Mouse (Mus musculus) heart, postnatal 14 days (tissue): ENCODE data around the gene Slc25a35. TPM values are rescaled to one million over a fixed set of nuclear protein-coding genes. Genes with fewer than 3 reads are reported as not detected.
"Not testable (repeated sequence)": the region's sequence is repeated elsewhere in the genome, so short reads cannot be mapped to it uniquely, and the experiment has no call there.

ENCODE experiments used
- DNase-seq, 2 experiments: peaks; one replicate each; pipeline ENCODE4 v3.0.0; 2021 to 2022
- intact Hi-C: fragments of 180-260 bp; cut with DNase I; formaldehyde crosslinking; loops from one replicate; pipeline ENCODE4 v1.15.1; 2025
- long read RNA-seq, 2 experiments: library from polyadenylated mRNA; stranded (forward); transcript quantifications; one replicate each; pipeline ENCODE4 v2.0.0; 2021
- total RNA-seq, 2 experiments: library from RNA; stranded (reverse); gene quantifications; 2 replicates each; pipeline ENCODE4 v1.2.3; 2021

Gene Slc25a35
- total RNA-seq, result 1 to 10 TPM; 4.5 to 5.5 TPM
- long read RNA-seq, experiment 1, partial matches to known transcripts, result 0 of 4 reads
- long read RNA-seq, experiment 1, other reads (novel, unspliced or antisense), result 2 of 4 reads
- long read RNA-seq, experiment 2, partial matches to known transcripts, result 0 of 3 reads
- long read RNA-seq, experiment 2, other reads (novel, unspliced or antisense), result 0 of 3 reads

GRCm38 (mm10) chr11:68967337-68968282 lies at the start of gene Slc25a35:
Gene Slc25a35 (plus strand): TSS chr11:68968131.
- intact Hi-C loops, result loop anchor here (2.0 to 5.0 kb wide), 3 partner anchors 13 to 65 kb away; partner anchors contain the start of gene Rpl26
- peak; percentile 91 to 92 for DNase-seq

GRCm38 (mm10) chr11:68923191-68923590 lies 44.7 kb upstream of the Slc25a35 start:
- DNase-seq, result no peak

GRCm38 (mm10) chr11:68924749-68925148 lies 43.2 kb upstream of the Slc25a35 start:
- intact Hi-C loops, result no loop called here
- no peak for DNase-seq

More at GRCm38 (mm10) chr11:68923191-68923590, 44.7 kb upstream of the Slc25a35 start:
- intact Hi-C loops, result no loop called here

GRCm38 (mm10) chr11:68926981-68927380 lies 41.0 kb upstream of the Slc25a35 start, which contains the start of gene Odf4:
Gene Odf4 (minus strand): TSS chr11:68927081.
- DNase-seq, result no peak
- intact Hi-C loops, result no loop called here

DNA sequence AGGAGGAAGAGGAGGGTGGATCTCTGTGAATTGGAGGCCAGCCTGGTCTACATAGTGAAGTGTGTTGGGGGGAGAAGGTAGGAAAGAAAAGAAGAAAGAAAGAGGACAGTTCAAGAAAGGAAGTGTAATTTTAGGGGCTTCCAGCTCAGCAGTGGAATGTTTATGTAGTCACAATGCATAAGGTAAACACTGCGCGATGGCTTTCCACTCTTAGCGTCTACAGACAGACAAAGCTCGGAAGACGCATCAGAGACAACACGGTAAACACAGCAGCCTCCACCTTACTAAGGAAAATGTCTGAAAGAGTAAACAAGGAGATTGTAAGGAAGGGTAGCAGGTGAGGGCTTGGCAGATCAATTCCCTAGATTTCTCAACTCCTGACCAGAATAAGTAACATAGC lies 38.0 kb upstream of the Slc25a35 start:
- DNase-seq, result no peak
- intact Hi-C loops, result no loop called here

DNA sequence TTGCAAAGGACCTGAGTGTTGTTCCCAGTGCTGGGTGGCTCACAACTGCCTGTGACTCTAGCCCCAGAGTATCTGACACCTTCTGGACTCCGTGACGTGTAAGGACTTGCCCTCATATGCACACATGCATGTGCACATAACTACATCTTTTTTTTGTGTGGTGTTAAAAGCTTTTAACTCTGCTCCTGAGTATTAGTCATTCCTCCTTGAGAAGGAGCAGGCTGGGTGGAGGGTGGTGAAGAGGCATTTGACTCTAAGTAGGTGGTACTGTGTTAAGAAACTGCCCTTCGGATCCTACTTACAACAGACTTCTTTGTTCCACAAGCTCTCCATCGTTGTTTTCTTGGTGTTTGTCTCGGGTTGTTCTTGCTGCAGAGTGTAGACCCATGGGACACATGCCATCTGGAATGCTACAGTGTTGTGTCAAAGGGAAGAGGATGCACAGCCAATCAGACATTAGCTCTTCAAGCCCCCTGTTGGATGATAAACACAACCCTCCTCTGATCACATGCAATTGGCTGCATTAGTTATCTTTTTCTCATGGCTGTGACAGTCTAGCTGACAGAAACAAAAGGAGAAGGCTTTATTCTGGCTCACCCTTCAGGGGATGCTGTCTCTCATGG lies 33.9 kb upstream of the Slc25a35 start:
- DNase-seq, result no peak

GRCm38 (mm10) chr11:68936951-68937350 lies 31.0 kb upstream of the Slc25a35 start:
- intact Hi-C loops, DNase-seq: not testable (repeated sequence)

More for the DNA sequence above, 33.9 kb upstream of the Slc25a35 start:
- intact Hi-C loops, result no loop called here

GRCm38 (mm10) chr11:68939451-68940304 lies 28.3 kb upstream of the Slc25a35 start:
- peak; percentile 79 to 88 for DNase-seq
- intact Hi-C loops, result no loop called here

- intact Hi-C loops, result no loop called here
- no peak for DNase-seq
These were observed 27.4 kb upstream of the Slc25a35 start for GRCm38 (mm10) chr11:68940516-68940915.

DNA sequence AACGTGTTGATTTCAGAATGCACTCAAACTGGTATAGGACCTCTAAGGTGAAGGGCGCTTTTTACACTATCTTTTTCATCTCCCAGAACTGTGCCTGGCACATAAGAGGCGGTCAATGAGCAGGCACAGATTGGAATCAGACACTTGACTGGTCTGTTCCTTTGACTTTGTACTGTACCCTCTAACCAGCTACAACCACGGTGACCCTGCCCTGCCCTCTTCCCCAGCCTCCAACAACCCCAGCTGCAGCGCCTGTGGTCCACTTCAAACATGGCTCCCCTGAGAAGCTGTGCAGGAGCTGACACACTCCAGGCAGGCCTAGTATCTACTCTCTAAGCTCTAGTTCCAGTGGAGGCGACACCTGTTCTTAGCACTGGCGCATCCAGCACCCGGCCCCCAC lies 25.2 kb upstream of the Slc25a35 start:
- intact Hi-C loops, result no loop called here
- no peak for DNase-seq

- intact Hi-C loops, result no loop called here
- DNase-seq, result no peak
These were observed 22.7 kb upstream of the Slc25a35 start for GRCm38 (mm10) chr11:68945245-68945644.

DNA sequence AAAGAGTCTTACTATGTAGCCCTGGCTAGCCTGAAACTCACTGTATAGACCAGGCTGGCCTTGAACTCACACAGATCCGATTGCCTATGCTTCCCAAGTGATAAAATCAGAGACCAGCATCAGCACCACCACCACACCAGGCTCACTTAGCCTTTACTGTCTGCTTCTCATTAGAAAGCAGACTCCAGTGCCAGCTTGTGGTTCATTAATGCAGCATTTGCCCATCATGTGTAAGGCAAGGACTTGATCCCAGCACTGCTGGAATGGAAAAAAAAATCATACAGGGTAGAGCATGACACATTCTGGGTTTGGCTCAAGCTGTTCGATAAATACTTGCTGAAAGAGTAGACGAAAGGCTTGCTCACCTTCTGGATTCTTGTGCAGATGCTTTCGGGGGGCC lies 21.9 kb upstream of the Slc25a35 start:
- no peak for DNase-seq
- intact Hi-C loops, result no loop called here

DNA sequence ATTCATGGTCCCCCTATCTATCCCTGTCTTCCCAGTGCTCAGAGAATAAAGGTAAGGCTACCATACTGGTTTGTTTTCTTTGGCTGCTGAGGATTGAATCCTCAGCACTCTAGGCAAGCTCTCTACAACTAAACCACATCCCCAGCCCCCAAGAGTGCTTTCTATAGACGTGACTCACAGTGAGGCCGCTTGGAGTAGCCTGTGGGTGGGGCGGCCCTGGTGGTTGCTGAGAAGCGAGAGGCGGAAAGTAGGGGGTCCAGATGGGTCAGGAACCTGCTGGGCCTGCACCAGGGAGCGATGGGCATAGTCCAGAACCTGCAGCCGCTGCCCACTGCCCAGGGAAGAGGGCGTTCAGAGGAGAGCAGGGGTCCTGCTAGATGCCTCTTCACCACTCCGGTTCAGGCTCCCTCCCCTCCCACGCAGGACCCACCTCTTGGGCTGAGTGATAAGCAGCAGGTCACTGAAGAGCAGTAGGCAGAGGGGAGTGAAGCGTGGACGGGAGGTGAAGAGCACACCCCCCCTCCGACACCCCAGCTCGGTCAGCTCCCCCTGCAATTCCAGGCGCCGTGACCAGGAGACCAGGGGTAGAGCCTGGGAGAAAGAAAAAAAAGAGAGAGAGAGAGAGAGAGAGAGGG lies 21.0 kb upstream of the Slc25a35 start:
- intact Hi-C loops, result no loop called here
- DNase-seq, result no peak

DNA sequence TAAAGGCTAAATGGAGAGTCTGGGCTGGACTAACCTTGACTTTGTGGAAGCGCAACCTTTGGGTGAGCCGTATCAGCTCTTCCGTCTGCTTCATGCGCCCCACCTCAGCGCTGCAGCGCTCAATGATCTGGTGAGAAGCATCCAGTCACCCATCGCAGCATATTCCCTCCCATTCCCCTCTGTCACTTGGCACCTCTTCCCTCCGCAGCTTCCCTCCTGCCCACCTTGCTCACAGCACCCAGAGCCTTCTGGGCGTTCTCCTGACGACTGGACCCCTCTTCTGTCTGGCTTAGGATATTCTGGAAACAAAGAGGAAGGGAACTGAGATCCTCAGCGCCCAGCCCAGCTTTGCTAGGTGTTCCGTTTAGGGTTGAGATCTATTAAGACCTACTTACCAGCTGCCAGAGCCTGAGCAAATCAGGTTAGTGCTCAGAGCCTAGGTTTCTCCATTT lies 20.4 kb upstream of the Slc25a35 start:
- no peak for DNase-seq
- intact Hi-C loops, result no loop called here

- intact Hi-C loops, result loop anchor here (5.0 kb wide), 1 partner anchor 47 kb away; no protein-coding TSS in a partner anchor
- DNase-seq, result no peak
These were observed 14.0 kb upstream of the Slc25a35 start for GRCm38 (mm10) chr11:68953903-68954302.

- intact Hi-C loops, result loop anchor here (5.0 kb wide), 1 partner anchor 47 kb away; no protein-coding TSS in a partner anchor
- peak in 1 of 2 experiments; percentile 30 for DNase-seq
These were observed 13.5 kb upstream of the Slc25a35 start for GRCm38 (mm10) chr11:68954408-68954807.

- intact Hi-C loops, result no loop called here
- no peak for DNase-seq
These were observed 12.5 kb upstream of the Slc25a35 start for GRCm38 (mm10) chr11:68955473-68955872.

GRCm38 (mm10) chr11:68956107-68956506 lies 11.8 kb upstream of the Slc25a35 start:
- intact Hi-C loops, result no loop called here
- DNase-seq, result peak; percentile 34 to 43

GRCm38 (mm10) chr11:68956697-68957096 lies 11.2 kb upstream of the Slc25a35 start:
- intact Hi-C loops, result no loop called here
- peak; percentile 43 to 46 for DNase-seq
